Mouse (Mus musculus) mouse embryonic stem cell (cell line): ENCODE results near the gene Zfp652.

Source experiments
- in situ Hi-C, 2 experiments: fragments of 300-500 bp; cut with MboI; formaldehyde crosslinking; loops; 1 replicate in 1 of 2; 3 replicates in 1 of 2; pipeline ENCODE4 v1.14.3; 2019 to 2020; ENCODE audit warnings: low sequenced_read_pairs in 2 of 2, low pct_unique_long_range_greater_than_20kb in 1 of 2, mixed read lengths in 1 of 2; ENCODE audit not compliant: unreplicated experiment in 1 of 2

Gene Zfp652

DNA sequence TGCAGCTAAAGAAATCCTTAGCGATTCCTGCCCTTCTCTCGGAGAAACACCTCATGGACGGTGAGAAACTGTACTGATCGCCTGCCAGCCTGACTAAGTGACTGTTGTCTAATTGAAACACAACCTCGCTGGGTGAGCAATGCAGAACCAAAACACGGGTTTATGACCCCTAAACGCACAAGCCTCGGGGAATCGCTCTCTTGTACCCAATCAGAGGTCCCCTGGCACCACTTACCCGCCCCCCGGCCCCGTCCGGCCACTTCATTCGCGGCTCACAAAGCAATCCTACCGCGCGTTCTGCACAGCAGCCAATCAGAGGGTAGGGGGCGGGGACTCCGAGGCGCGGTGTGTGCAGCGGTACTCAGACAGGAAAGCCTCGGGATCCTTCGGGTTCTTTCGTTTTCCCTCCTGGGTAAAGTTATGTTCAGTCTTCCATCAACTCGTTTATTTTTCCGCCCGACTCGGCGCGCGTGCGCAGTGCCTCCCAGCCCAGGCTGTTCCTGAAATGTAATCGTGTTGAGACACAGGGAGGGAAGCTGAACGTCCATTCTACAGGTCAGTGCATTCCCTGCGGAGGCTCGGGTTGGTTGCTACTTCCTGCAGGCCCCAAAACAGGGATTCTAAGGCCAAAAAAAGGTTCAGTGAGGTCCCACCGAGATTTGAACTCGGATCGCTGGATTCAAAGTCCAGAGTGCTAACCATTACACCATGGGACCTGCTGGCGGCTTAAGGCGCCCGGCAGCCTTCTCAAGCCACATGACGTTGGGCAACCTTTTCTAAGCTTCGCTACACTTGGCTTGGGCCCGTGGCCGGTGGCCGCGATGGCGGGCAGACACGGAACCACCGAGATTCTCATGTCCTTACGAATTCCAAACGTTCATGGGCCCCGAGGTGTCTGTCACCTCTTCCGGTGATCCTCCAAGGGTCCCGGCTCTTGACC is 146.3 kb downstream of the Zfp652 start:
- in situ Hi-C loops, result no loop called here

DNA sequence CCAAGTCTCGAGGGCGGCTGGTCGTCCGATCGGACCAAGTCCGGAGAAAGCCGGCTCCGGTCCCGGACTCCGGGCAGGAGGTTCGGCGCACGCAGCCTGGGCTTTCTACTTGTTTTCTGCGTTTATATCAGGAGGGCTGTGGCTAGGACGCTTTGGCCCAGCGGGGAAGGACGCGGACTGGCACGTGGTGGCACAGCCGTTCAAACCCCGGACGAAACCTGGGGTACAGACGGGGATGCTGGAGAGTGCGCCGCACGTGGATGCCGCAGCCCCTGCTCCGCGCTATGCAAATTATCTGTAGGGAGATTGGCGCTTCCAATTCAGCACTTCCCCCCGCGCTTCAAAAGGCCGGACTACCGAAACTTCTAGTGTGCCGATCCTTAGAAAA is 147.0 kb downstream of the Zfp652 start:
- in situ Hi-C loops, result no loop called here

DNA sequence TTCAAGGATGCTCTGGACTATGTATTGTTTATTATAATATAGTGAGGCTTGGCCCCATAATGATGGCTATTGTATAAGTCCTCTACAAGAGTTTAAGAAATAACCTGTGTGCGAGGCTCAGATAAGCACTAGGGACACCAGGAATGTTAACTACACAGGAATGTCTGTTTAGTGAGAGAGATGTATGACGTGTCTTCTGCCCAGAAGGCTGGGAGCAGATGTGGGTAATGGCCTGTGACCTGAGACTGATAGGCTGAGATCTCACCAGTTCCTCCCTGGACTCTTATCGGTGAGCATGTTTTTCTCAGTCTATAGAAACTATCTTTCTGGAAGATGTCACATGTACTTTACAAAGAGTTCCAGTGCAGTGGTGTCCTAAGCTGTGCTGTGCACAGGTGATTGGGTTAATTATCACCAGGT is 147.6 kb downstream of the Zfp652 start:
- in situ Hi-C loops, result no loop called here

DNA sequence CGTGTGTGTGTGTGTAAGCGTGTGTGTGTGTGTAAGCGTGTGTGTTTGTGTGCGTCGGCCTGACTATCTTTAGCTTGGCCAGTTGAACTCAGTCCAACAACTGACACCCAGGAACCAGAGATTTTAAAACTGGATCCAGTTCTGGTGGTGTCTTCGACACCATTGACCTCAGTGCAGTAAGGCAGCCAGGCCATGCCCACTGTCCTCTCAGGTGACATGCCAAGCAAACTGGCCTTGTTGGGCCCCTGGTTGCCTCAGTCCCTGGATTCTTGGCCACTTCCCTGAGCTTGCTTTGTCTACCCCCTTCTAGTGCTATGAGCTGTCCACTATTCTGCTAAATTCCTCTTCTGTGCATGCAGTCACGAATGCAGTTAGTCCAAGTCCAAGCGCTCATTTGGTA is 148.9 kb downstream of the Zfp652 start:
- in situ Hi-C loops, result no loop called here

DNA sequence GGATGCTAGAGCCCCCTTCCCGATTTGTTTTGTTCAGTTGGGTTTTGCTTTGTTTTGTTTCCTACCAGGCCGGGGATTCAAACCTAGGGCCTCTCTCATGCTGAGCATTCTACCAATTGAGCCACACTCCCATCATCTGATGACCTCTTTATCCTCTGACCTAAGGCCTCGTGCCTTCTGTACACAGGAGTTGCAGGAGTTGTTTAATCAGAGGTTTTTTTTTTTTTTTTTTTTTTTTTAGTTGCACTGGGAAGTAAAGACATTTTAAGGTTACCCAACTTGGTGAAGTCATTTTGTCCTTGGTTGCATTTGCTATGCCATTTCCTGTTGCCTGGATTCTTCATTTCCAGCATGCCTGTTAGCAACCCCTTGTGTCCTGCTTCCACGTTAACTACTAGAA is 157.0 kb downstream of the Zfp652 start:
- in situ Hi-C loops, result no loop called here

DNA sequence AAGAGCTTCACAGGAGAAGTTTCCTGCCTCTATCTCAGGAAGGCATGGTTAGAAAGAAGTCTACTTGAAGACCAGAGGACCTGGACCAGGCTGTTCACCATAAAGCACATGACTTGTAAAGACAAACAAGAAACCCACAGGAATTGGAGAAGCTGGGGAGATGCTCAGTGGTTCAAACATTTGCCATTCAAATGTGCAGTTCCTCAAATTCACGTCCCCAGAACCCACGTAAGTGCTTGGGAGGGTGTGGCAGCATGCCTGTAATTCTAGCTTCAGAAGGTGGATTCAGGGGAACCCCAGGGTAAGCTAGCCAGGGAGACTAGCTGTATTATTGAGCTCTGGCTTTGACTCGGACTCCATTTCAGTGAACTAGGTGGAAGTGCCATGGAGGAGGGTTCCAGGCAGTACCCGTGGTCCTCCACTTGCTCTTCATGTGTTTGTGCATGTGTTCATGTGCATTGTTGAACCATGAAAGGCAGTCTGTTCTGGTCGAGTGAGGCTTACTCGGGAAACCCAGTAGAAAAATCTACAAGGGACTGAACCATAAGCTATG is 157.5 kb downstream of the Zfp652 start:
- in situ Hi-C loops, result no loop called here

DNA sequence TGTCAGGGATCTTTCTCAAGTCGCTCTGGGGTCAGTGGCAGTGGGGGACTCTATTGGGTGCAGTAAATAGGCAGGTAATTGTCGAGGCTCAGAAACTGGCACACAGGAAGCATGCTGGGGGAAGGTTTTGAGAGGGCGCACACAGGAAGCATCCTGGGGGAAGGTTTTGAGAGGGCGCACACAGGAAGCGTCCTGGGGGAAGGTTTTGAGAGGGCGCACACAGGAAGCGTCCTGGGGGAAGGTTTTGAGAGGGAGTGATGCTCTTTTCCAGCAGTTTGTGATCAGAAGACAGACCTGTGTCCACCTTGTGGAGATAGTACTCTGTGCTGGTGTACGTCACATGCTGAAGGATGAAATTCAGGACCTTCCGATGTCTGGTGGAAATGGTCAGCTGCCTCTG is 163.3 kb downstream of the Zfp652 start:
- in situ Hi-C loops, result no loop called here

DNA sequence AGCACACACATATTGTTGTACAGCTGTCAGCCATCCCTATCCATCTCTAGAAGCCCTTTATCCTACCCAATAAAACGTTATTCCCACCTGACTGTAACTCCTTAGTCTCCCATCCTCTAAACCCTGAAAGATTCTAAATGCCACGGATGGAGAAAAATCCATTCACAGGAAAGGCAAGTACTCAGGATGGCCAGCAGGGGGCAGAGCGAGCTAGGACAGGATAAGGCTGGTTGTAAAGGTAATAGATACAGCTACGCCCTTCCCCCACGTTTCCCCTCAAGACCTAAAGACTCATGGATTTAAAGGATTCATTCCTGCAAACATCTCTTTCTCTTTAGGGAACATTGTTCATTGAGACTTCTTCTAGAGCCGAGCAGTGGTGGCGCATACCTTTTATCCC is 163.8 kb downstream of the Zfp652 start:
- in situ Hi-C loops, result no loop called here

DNA sequence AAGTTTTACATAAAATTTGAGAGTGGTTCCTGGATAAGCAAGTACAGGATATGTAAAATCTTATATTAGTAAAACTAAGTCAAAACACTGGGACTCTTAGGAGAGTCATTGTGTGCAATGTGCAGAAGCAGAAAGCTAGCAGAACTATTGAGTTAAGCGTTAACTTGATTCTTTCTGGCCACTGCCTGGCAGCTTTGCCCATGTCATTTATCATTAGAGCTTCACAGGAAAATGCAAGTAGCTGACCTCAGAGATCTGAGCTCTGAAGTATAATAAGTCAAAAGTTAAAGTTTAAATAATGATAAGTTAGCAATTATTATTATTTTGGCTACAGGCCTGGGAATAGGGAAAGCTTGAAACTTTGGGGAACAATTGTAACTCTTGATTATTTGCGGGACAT is 167.4 kb downstream of the Zfp652 start:
- in situ Hi-C loops, result loop anchor here (10.0 kb wide), 1 partner anchor 155 kb away; the partner anchor contains the start of gene Snf8 (in 2 of the 2)
